Mouse (Mus musculus): Measurements from ENCODE around the gene Gapdh. TPM values are rescaled to one million over a fixed set of nuclear protein-coding genes. Genes with fewer than 3 reads are reported as not detected.
A peak's percentile ranks its signal among the peaks of the same experiment; 100 is the strongest.
"Not testable (repeated sequence)": the region's sequence is repeated elsewhere in the genome, so short reads cannot be mapped to it uniquely, and the experiment has no call there.

Gene Gapdh
- polyA plus RNA-seq, 1 experiment from 2014 or later = 1,452 TPM

DNA sequence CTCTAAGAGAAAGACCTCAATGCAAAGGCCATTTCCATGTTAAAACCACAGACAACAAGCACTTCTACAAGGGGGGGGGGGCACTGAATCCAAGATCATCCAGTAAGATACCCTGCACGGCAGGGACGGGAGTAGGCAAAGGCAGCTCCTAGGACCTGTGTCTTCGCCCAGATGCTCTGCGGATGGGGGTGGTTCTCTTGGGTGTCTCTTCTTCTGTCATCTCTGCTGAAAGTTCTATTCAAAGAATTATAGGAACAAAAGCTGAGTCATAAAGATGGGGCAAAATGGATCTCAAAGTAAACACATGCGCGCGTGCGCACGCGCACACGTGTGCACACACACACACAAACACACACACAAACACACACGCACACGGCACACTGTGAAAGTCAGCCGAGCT, 1.8 kb upstream of the Gapdh start:
- DNase-seq (ENCODE audit: low spot score) = no peak

GRCm38 (mm10) chr6:125166861-125167650, 789 bp upstream of the Gapdh start:
- DNase-seq (ENCODE audit: low spot score) = no peak

GRCm38 (mm10) chr6:125165328-125165891, 857 bp downstream of the Gapdh start:
- DNase-seq (ENCODE audit: low spot score) = peak; percentile 97

DNA sequence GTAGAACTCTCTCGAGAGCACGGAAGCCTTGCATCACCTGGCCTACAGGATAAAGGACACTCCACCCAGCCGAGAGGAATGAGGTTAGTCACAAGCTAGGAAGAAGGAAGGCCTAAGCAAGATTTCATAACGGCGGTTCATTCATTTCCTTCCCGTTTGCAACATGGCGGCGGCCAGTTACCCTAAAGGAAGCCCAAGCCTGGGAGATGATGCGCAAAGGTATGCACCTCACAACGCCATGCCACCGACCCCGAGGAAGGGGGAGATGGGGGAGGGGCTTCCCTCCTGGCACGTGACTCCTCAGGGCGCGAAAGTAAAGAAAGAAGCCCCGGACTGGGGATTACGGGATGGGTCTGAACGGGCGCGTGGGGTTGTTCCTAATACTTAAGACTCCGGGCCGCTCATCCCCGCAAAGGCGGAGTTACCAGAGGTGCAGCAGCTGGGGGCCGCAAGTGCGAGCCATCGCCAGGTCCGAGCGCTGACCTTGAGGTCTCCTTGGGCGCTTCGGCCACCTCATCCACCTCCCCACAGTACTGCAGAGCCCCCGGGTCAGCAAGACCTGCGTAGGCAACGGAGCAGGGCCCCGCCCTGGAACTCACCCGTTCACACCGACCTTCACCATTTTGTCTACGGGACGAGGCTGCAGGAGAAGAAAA, 1.5 kb downstream of the Gapdh start:
- DNase-seq (ENCODE audit: low spot score) = peak; percentile 71

DNA sequence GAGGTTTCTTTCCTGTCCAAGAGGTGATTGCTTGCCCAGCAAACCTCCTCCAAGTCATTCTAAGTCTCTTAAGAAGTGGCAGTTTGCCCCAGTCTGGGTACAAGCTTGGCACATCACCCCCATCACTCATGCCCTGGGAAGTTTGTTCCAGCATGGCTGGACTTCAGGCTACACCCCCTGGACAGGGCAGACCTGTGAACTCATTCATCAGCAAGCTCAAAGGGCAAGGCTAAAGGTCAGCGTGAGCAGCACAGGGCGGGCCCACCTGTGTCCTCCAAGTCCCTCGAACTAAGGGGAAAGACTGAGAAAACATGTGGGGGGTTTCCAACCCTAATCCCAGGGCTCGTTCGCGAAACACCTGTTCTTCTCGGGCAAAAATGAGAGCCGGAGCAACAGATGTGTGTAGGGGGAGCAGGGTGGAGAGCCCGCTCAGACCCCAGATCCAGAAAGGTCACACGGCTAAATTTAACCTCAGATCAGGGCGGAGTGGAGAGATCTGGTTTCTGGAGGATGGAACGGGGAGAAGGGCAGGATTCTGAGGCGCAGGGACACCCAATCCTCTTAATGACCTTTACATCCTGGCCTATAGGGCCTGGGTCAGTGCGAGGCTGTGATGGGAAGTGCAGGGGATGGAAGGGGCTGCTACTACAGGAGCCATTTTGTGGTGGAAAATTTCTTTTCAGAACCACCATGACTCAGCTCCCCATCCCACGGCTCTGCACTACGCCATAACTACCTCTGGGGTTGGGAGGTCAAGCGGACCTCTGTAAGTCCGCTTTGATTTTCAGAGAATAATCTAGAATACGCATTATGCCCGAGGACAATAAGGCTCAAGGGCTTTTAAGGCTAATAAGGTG, 2.2 kb downstream of the Gapdh start:
- DNase-seq (ENCODE audit: low spot score) = peak; percentile 29

DNA sequence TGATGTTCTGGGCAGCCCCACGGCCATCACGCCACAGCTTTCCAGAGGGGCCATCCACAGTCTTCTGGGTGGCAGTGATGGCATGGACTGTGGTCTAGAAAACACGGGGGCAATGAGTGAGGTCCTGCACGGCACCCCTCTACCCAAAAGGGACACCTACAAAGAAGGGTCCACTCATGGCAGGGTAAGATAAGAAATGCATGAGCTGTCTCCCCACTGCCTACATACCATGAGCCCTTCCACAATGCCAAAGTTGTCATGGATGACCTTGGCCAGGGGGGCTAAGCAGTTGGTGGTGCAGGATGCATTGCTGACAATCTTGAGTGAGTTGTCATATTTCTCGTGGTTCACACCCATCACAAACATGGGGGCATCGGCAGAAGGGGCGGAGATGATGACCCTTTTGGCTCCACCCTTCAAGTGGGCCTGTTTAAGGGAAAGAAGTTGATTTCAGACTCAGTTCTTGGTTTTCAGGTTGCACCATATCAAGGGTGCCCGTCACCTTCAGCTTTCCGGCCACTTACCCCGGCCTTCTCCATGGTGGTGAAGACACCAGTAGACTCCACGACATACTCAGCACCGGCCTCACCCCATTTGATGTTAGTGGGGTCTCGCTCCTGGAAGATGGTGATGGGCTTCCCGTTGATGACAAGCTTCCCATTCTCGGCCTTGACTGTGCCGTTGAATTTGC, 3.5 kb downstream of the Gapdh start:
- DNase-seq (ENCODE audit: low spot score) = not testable (repeated sequence)

DNA sequence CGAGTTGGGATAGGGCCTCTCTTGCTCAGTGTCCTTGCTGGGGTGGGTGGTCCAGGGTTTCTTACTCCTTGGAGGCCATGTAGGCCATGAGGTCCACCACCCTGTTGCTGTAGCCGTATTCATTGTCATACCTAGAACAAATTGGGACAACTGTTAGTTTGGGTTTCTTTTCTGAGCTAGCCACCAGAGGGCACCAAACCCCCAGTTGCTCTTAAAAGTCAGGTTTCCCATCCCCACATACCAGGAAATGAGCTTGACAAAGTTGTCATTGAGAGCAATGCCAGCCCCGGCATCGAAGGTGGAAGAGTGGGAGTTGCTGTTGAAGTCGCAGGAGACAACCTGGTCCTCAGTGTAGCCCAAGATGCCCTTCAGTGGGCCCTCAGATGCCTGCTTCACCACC, 4.3 kb downstream of the Gapdh start:
- DNase-seq (ENCODE audit: low spot score) = peak; percentile 86

- DNase-seq (ENCODE audit: low spot score) = no peak
Observed at GRCm38 (mm10) chr6:125160854-125161760, 5.2 kb downstream of the Gapdh start.

DNA sequence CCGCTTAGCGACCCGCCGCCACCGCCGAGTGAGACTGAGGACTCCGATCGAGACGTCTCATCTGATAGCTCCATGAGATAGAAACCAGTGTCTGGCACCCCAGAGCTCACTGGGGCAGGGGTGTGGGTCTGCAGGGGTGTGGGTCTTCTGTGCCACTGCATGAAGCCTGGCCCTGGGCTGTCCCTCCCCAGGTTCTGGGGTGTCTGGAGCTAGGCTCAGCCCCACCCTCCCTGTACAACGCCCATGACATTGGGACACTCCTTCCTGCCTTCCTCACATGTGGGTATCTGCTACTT, 5.8 kb downstream of the Gapdh start:
- DNase-seq (ENCODE audit: low spot score) = no peak

GRCm38 (mm10) chr6:125159773-125160557, 6.3 kb downstream of the Gapdh start:
- DNase-seq (ENCODE audit: low spot score) = no peak

- DNase-seq (ENCODE audit: low spot score) = no peak
Observed at GRCm38 (mm10) chr6:125158944-125159492, 7.2 kb downstream of the Gapdh start.

- DNase-seq (ENCODE audit: low spot score) = no peak
Observed at GRCm38 (mm10) chr6:125156903-125157614, 9.2 kb downstream of the Gapdh start.

DNA sequence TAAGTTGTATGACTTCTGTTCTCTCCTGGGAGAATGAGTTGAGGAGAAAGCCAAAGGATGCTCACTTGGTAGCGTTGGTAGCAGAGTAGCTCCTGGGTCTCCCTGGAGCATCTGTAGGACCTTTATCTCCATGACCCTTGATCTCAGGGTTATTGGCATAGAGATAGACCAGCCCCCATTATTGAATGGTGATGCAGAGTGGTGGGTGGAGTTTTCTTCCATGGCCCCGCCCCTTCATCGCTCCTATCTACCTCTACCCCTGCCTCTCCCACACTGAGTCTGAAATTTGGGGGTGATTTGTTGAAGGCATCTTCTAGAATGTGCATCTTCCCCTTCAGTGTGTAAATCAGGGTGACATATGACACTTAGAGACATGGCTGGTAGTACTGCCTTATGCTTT, 9.8 kb downstream of the Gapdh start:
- DNase-seq (ENCODE audit: low spot score) = no peak

- no peak for DNase-seq (ENCODE audit: low spot score)
Observed at GRCm38 (mm10) chr6:125155262-125155661, 11.0 kb downstream of the Gapdh start.

- peak; percentile 46 for DNase-seq (ENCODE audit: low spot score)
Observed at GRCm38 (mm10) chr6:125154550-125154949, 11.7 kb downstream of the Gapdh start.

DNA sequence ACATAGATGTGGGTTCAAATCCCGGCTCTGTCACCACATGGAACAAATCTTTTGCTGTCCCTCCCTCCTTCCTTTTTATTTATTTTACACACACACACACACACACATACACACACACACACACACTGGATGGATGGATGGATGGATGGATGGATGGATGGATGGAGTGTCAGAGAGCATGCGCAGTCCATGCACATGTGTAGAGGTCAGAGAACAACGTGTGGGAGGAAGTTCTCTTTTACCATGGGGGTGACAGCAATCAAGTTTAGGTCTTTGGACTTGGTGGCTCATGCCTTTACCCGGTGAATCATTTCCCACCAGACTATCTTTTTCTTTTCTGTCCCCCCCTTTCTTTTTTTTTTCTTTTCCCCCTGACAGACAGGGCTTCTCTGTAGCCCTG, 12.6 kb downstream of the Gapdh start:
- DNase-seq (ENCODE audit: low spot score) = no peak

GRCm38 (mm10) chr6:125153018-125153389, 13.3 kb downstream of the Gapdh start:
- no peak for DNase-seq (ENCODE audit: low spot score)

All from thymus, postnatal 0 days (tissue).